Mouse (Mus musculus): ENCODE data around the gene Ythdf2. TPM values are rescaled to one million over a fixed set of nuclear protein-coding genes. Genes with fewer than 3 reads are reported as not detected.

The Ythdf2 gene
- polyA plus RNA-seq, 1 experiment from 2014 or later: 173 TPM

- H3K4me2 ChIP-seq (ENCODE audit: low read depth, low read length): no peak overlapping the region
- H3K9me3 ChIP-seq (replicated peaks; ENCODE audit: control insufficient read depth, low read length): no peaks in the 10 kb centered on the region
- DNase-seq (ENCODE audit: low spot score) (no peak), ATAC-seq (replicated peaks; ENCODE audit: insufficient number of reproducible peaks, low FRiP score, low TSS enrichment, low read depth) (no peak)
- no peak overlapping the region for H3K4me3 ChIP-seq (ENCODE audit: low read depth, low read length)
- no peaks in the 10 kb centered on the region for H3K27me3 ChIP-seq (ENCODE audit: control insufficient read depth, insufficient read depth, low read length)
- no peak overlapping the region for H3K9ac ChIP-seq (replicated peaks; ENCODE audit: low read length)
- WGBS: 94% methylated on average over 9 of the region's 9 CpGs
- peaks cover 3% of the 10 kb centered on the region; the same call in 1 of the 2 replicates for H3K36me3 ChIP-seq (replicated peaks; ENCODE audit: control insufficient read depth, insufficient read depth, low read depth, low read length)
- H3K4me1 ChIP-seq (ENCODE audit: control insufficient read depth, insufficient read depth, low read length): no peaks in the 10 kb centered on the region
- H3K27ac ChIP-seq (replicated peaks; ENCODE audit: low read depth, low read length): no peak overlapping the region
Observed at GRCm38 (mm10) chr4:132251596-132251995, 39.5 kb upstream of the Ythdf2 start.

- H3K36me3 ChIP-seq (replicated peaks; ENCODE audit: control insufficient read depth, insufficient read depth, low read depth, low read length): peaks cover 3% of the 10 kb centered on the region; the same call in 1 of the 2 replicates
Observed at GRCm38 (mm10) chr4:132247451-132247997, 35.4 kb upstream of the Ythdf2 start.

GRCm38 (mm10) chr4:132245643-132246042 is 33.5 kb upstream of the Ythdf2 start:
- H3K4me3 ChIP-seq (ENCODE audit: low read depth, low read length): no peak overlapping the region
- ATAC-seq (replicated peaks; ENCODE audit: insufficient number of reproducible peaks, low FRiP score, low TSS enrichment, low read depth) (no peak), DNase-seq (ENCODE audit: low spot score) (no peak)
- no peak overlapping the region for H3K4me2 ChIP-seq (ENCODE audit: low read depth, low read length)
- no peaks in the 10 kb centered on the region for H3K9me3 ChIP-seq (replicated peaks; ENCODE audit: control insufficient read depth, low read length)
- H3K9ac ChIP-seq (replicated peaks; ENCODE audit: low read length): no peak overlapping the region
- H3K4me1 ChIP-seq (ENCODE audit: control insufficient read depth, insufficient read depth, low read length): no peaks in the 10 kb centered on the region
- no peak overlapping the region for H3K27ac ChIP-seq (replicated peaks; ENCODE audit: low read depth, low read length)
- 95% methylated on average over 3 of the region's 3 CpGs for WGBS
- no peaks in the 10 kb centered on the region for H3K27me3 ChIP-seq (ENCODE audit: control insufficient read depth, insufficient read depth, low read length)
- peaks cover 6% of the 10 kb centered on the region; the same call in 1 of the 2 replicates for H3K36me3 ChIP-seq (replicated peaks; ENCODE audit: control insufficient read depth, insufficient read depth, low read depth, low read length)

More at GRCm38 (mm10) chr4:132247451-132247997, 35.4 kb upstream of the Ythdf2 start:
- Histone ChIP-seq H3K27ac (replicated peaks; ENCODE audit: low read depth, low read length) (no peak overlapping the region), H3K4me2 (ENCODE audit: low read depth, low read length) (no peak overlapping the region), H3K4me1 (ENCODE audit: control insufficient read depth, insufficient read depth, low read length) (no peaks in the 10 kb centered on the region), H3K9me3 (replicated peaks; ENCODE audit: control insufficient read depth, low read length) (no peaks in the 10 kb centered on the region), H3K4me3 (ENCODE audit: low read depth, low read length) (no peak overlapping the region), H3K9ac (replicated peaks; ENCODE audit: low read length) (no peak overlapping the region), H3K27me3 (ENCODE audit: control insufficient read depth, insufficient read depth, low read length) (no peaks in the 10 kb centered on the region)
- no peak for ATAC-seq (replicated peaks; ENCODE audit: insufficient number of reproducible peaks, low FRiP score, low TSS enrichment, low read depth)
- no peak for DNase-seq (ENCODE audit: low spot score)
- WGBS: 89% methylated on average over 5 of the region's 5 CpGs

GRCm38 (mm10) chr4:132241208-132241607 is 29.1 kb upstream of the Ythdf2 start:
- Histone ChIP-seq H3K9me3 (replicated peaks; ENCODE audit: control insufficient read depth, low read length) (no peaks in the 10 kb centered on the region), H3K9ac (replicated peaks; ENCODE audit: low read length) (no peak overlapping the region), H3K27me3 (ENCODE audit: control insufficient read depth, insufficient read depth, low read length) (no peaks in the 10 kb centered on the region), H3K4me2 (ENCODE audit: low read depth, low read length) (no peak overlapping the region), H3K27ac (replicated peaks; ENCODE audit: low read depth, low read length) (no peak overlapping the region), H3K4me3 (ENCODE audit: low read depth, low read length) (no peak overlapping the region), H3K4me1 (ENCODE audit: control insufficient read depth, insufficient read depth, low read length) (no peaks in the 10 kb centered on the region), H3K36me3 (replicated peaks; ENCODE audit: control insufficient read depth, insufficient read depth, low read depth, low read length) (peaks cover 8% of the 10 kb centered on the region)
- 96% methylated on average over 3 of the region's 3 CpGs for WGBS
- DNase-seq (ENCODE audit: low spot score) (no peak), ATAC-seq (replicated peaks; ENCODE audit: insufficient number of reproducible peaks, low FRiP score, low TSS enrichment, low read depth) (no peak)

- H3K36me3 ChIP-seq (replicated peaks; ENCODE audit: control insufficient read depth, insufficient read depth, low read depth, low read length): peaks cover 8% of the 10 kb centered on the region
- H3K9ac ChIP-seq (replicated peaks; ENCODE audit: low read length): no peak overlapping the region
- no peak overlapping the region for H3K27ac ChIP-seq (replicated peaks; ENCODE audit: low read depth, low read length)
- no peaks in the 10 kb centered on the region for H3K27me3 ChIP-seq (ENCODE audit: control insufficient read depth, insufficient read depth, low read length)
- WGBS: 93% methylated on average over 3 of the region's 3 CpGs
- H3K4me3 ChIP-seq (ENCODE audit: low read depth, low read length): no peak overlapping the region
- no peaks in the 10 kb centered on the region for H3K4me1 ChIP-seq (ENCODE audit: control insufficient read depth, insufficient read depth, low read length)
- ATAC-seq (replicated peaks; ENCODE audit: insufficient number of reproducible peaks, low FRiP score, low TSS enrichment, low read depth) (no peak), DNase-seq (ENCODE audit: low spot score) (no peak)
- H3K4me2 ChIP-seq (ENCODE audit: low read depth, low read length): no peak overlapping the region
- H3K9me3 ChIP-seq (replicated peaks; ENCODE audit: control insufficient read depth, low read length): no peaks in the 10 kb centered on the region
Observed at GRCm38 (mm10) chr4:132240367-132240766, 28.3 kb upstream of the Ythdf2 start.

- Histone ChIP-seq H3K27me3 (ENCODE audit: control insufficient read depth, insufficient read depth, low read length) (no peaks in the 10 kb centered on the region), H3K9me3 (replicated peaks; ENCODE audit: control insufficient read depth, low read length) (no peaks in the 10 kb centered on the region), H3K4me3 (ENCODE audit: low read depth, low read length) (no peak overlapping the region), H3K4me2 (ENCODE audit: low read depth, low read length) (no peak overlapping the region), H3K9ac (replicated peaks; ENCODE audit: low read length) (no peak overlapping the region), H3K4me1 (ENCODE audit: control insufficient read depth, insufficient read depth, low read length) (no peaks in the 10 kb centered on the region), H3K27ac (replicated peaks; ENCODE audit: low read depth, low read length) (no peak overlapping the region), H3K36me3 (replicated peaks; ENCODE audit: control insufficient read depth, insufficient read depth, low read depth, low read length) (peaks cover 8% of the 10 kb centered on the region)
- no peak for DNase-seq (ENCODE audit: low spot score)
- WGBS: 91% methylated on average over 4 of the region's 4 CpGs
- ATAC-seq (replicated peaks; ENCODE audit: insufficient number of reproducible peaks, low FRiP score, low TSS enrichment, low read depth): no peak
Observed at GRCm38 (mm10) chr4:132238356-132238755, 26.3 kb upstream of the Ythdf2 start.

GRCm38 (mm10) chr4:132234710-132235109 is 22.6 kb upstream of the Ythdf2 start:
- ATAC-seq (replicated peaks; ENCODE audit: insufficient number of reproducible peaks, low FRiP score, low TSS enrichment, low read depth): no peak
- H3K4me1 ChIP-seq (ENCODE audit: control insufficient read depth, insufficient read depth, low read length): no peaks in the 10 kb centered on the region
- no peak overlapping the region for H3K4me2 ChIP-seq (ENCODE audit: low read depth, low read length)
- H3K27ac ChIP-seq (replicated peaks; ENCODE audit: low read depth, low read length): no peak overlapping the region
- H3K36me3 ChIP-seq (replicated peaks; ENCODE audit: control insufficient read depth, insufficient read depth, low read depth, low read length): peaks cover 10% of the 10 kb centered on the region
- no peaks in the 10 kb centered on the region for H3K9me3 ChIP-seq (replicated peaks; ENCODE audit: control insufficient read depth, low read length)
- no peak for DNase-seq (ENCODE audit: low spot score)
- no peaks in the 10 kb centered on the region for H3K27me3 ChIP-seq (ENCODE audit: control insufficient read depth, insufficient read depth, low read length)
- WGBS: 95% methylated on average over 8 of the region's 8 CpGs
- H3K4me3 ChIP-seq (ENCODE audit: low read depth, low read length): no peak overlapping the region
- H3K9ac ChIP-seq (replicated peaks; ENCODE audit: low read length): no peak overlapping the region

- Histone ChIP-seq H3K27me3 (ENCODE audit: control insufficient read depth, insufficient read depth, low read length) (no peaks in the 10 kb centered on the region), H3K27ac (replicated peaks; ENCODE audit: low read depth, low read length) (no peak overlapping the region), H3K4me2 (ENCODE audit: low read depth, low read length) (no peak overlapping the region), H3K4me1 (ENCODE audit: control insufficient read depth, insufficient read depth, low read length) (no peaks in the 10 kb centered on the region), H3K36me3 (replicated peaks; ENCODE audit: control insufficient read depth, insufficient read depth, low read depth, low read length) (peaks cover 11% of the 10 kb centered on the region), H3K4me3 (ENCODE audit: low read depth, low read length) (no peak overlapping the region), H3K9me3 (replicated peaks; ENCODE audit: control insufficient read depth, low read length) (no peaks in the 10 kb centered on the region), H3K9ac (replicated peaks; ENCODE audit: low read length) (no peak overlapping the region)
- ATAC-seq (replicated peaks; ENCODE audit: insufficient number of reproducible peaks, low FRiP score, low TSS enrichment, low read depth) (no peak), DNase-seq (ENCODE audit: low spot score) (no peak)
- 95% methylated on average over 5 of the region's 5 CpGs for WGBS
Observed at GRCm38 (mm10) chr4:132230422-132230821, 18.3 kb upstream of the Ythdf2 start.
